Mouse (Mus musculus): ENCODE data around the gene Gm8237. TPM values are rescaled to one million over a fixed set of nuclear protein-coding genes. Genes with fewer than 3 reads are reported as not detected.

Gene Gm8237
- not detected for total RNA-seq (2023)

DNA sequence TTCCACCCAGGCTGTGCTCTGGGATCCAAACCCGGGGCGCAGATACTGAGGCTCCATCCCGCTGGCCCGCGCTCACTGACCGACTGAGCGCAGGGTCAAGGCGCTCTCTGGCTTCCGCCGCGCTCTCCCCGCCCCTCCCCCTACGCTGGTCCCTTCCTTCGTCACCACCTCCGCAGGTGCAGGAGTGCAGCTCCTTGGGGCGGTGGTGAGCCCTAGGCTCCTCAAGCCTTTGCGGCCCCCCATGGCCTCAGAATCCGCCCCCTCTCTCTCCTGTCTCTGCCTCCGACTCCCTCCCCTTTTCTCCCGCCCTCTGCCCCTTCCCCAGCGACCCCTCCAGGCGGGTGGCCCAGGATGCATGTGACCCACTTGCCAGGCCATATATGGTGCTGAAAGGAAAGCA, at the start of gene Gm8237:
TSS of gene Gm8237 (minus strand) at position 142 of the 400 bp plus-strand sequence.

DNA sequence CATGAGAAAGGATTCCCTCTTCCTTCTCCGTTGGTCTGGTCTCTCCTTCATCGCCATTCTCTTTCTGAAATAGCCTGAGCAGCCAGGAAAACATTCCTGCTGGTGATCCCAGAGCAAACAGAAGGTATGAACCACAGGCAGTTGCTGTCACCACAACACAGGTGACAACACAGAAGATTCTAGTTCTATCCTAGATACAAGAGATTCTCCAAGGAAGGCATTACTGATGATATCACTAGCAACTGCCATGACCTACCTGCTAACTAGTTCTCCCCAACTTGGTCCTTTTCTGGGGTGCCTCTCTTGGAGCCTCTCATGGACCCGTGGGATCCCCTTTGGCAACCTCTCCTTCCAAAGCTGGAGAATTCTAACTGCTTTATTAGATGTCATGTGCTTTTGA, 50.0 kb downstream of the Gm8237 start, which contains the start of gene Gm3424:
TSS of gene Gm3424 (minus strand) at position 101 of the 400 bp plus-strand sequence.

Other genes with a start within 250 kb of the Gm8237 start
- not detected for gene Gm8265, start 247.4 kb downstream of the Gm8237 start, total RNA-seq (2023)
- not detected for gene Gm9603, start 192.9 kb downstream of the Gm8237 start, total RNA-seq (2023)
- gene Gm3373, start 138.8 kb downstream of the Gm8237 start, total RNA-seq (2023): not detected
- not detected for gene Gm3383, start 72.4 kb downstream of the Gm8237 start, total RNA-seq (2023)
- gene Gm3424, start 50.1 kb downstream of the Gm8237 start, total RNA-seq (2023): not detected
- gene Gm3248, start 81.4 kb upstream of the Gm8237 start, total RNA-seq (2023): not detected
- not detected for gene Gm3453, start 98.8 kb upstream of the Gm8237 start, total RNA-seq (2023)
- not detected for gene Gm6337, start 177.9 kb upstream of the Gm8237 start, total RNA-seq (2023)
- not detected for gene Gm8206, start 213.6 kb upstream of the Gm8237 start, total RNA-seq (2023)
- gene Gm3468, start 228.3 kb upstream of the Gm8237 start, total RNA-seq (2023): not detected
- gene Gm3476, start 245.4 kb upstream of the Gm8237 start, total RNA-seq (2023): not detected